8 mouse cellular contexts compared by ENCODE assay signal in genomic region chr5:65156853-65157252, GRCm38 (mm10). TPM values are rescaled to one million over a fixed set of nuclear protein-coding genes. Genes with fewer than 3 reads are reported as not detected.
A peak's percentile ranks its signal among the peaks of the same experiment; 100 is the strongest.
DNase-seq lines count a peak whose midpoint lies in the region.

No protein-coding gene starts in this region.

- peaks cover 19% of the 10 kb centered on the region; the same call in 1 of the 2 replicates for H3K36me3 ChIP-seq in heart, embryonic 10.5 days

- H3K4me3 ChIP-seq in heart, embryonic 10.5 days: no peak overlapping the region

- no peaks in the 10 kb centered on the region for H3K9me3 ChIP-seq in heart, embryonic 10.5 days

- WGBS in heart, embryonic 10.5 days: 62% methylated on average over 2 of the region's 2 CpGs

- H3K4me1 ChIP-seq in heart, embryonic 10.5 days: peaks cover under 1% of the 10 kb centered on the region

- DNase-seq in adrenal gland, adult (ENCODE audit: inconsistent age in 2 of 2, low spot score in 1 of 2): peak; percentile 44 to 74
- DNase-seq in adrenal gland, postnatal 4 days (ENCODE audit: low spot score in 2 of 2): no peak
- peak; percentile 40 for DNase-seq in retina, embryonic 14.5 days (ENCODE audit: low spot score)
- DNase-seq in retina, postnatal 1 day: no peak
- DNase-seq in heart, embryonic 10.5 days (ENCODE audit: low spot score): peak; percentile 75
- DNase-seq in lung, postnatal 10 days: peak; percentile 47
- no peak for DNase-seq in right cerebral cortex, postnatal 25 days
- no peak for DNase-seq in right cerebral cortex, postnatal 36 days (ENCODE audit: low spot score in 2 of 2)

- no peaks in the 10 kb centered on the region for H3K27me3 ChIP-seq in heart, embryonic 10.5 days (ENCODE audit: insufficient read depth, poor library complexity, severe bottlenecking)

- no peak overlapping the region for H3K27ac ChIP-seq in heart, embryonic 10.5 days

RNA-seq across cellular contexts. Expression of gene Wdr19, which starts 42.6 kb away (rescaled TPM):
- 10 to 100 TPM; 15.6 to 17.8 TPM for total RNA-seq in adrenal gland, postnatal 4 days (2021)
- polyA plus RNA-seq in heart, embryonic 10.5 days (2016; fragmentation: Nextera tagmentation; extraction: Ambion mirVana): 7.3 and 8.4 TPM in 2 replicates

RNA-seq across cellular contexts. Expression of gene Klhl5, which starts 49.5 kb away (rescaled TPM):
- total RNA-seq in adrenal gland, postnatal 4 days (2021): 10 to 100 TPM; 69.4 to 73.1 TPM
- polyA plus RNA-seq in heart, embryonic 10.5 days (2016; fragmentation: Nextera tagmentation; extraction: Ambion mirVana): 12.9 and 13.0 TPM in 2 replicates

Comparison
In these comparisons a context has a peak if more than half of its experiments do, and no peak if none do; other contexts are left out.
1. DNase-seq: peak in adrenal gland, adult (2 of 2), retina, embryonic 14.5 days (single experiment), heart, embryonic 10.5 days (single experiment) and lung, postnatal 10 days (single experiment); none in adrenal gland, postnatal 4 days (0 of 2), retina, postnatal 1 day (single experiment), right cerebral cortex, postnatal 25 days (single experiment) and right cerebral cortex, postnatal 36 days (0 of 2).